Mouse (Mus musculus) forebrain, postnatal 0 days (tissue): ENCODE measurements around the gene Nop53. TPM values are rescaled to one million over a fixed set of nuclear protein-coding genes. Genes with fewer than 3 reads are reported as not detected.

Experiments used
- ATAC-seq: fragments of 200-750 bp; cut with Nextera tagmentation; 2 replicates; pipeline ENCODE4 v1.8.0; 2017; ENCODE audit warnings: mild to moderate bottlenecking, moderate library complexity
- DNase-seq: peaks from one replicate; pipeline ENCODE4 v3.0.0-alpha.2; 2015
- H3K27ac ChIP-seq: fragments of 300-500 bp; sonication (generic); 2 replicates; pipeline ENCODE4 v1.5.1; 2014; ENCODE audit warnings: low read depth, mild to moderate bottlenecking, antibody characterized with exemption, low read length, moderate library complexity, mixed read lengths
- H3K27me3 ChIP-seq: fragments of 300-500 bp; sonication (generic); 2 replicates; pipeline ENCODE4 v1.6.1; 2014; ENCODE audit warnings: mild to moderate bottlenecking, low read length, mixed read lengths; ENCODE audit not compliant: insufficient read depth
- H3K36me3 ChIP-seq: fragments of 300-500 bp; sonication (generic); 2 replicates; pipeline ENCODE4 v1.6.1; 2014; ENCODE audit warnings: mild to moderate bottlenecking, moderate library complexity; ENCODE audit not compliant: insufficient read depth
- H3K4me1 ChIP-seq: fragments of 300-500 bp; sonication (generic); 2 replicates; pipeline ENCODE4 v1.6.1; 2014; ENCODE audit warnings: antibody characterized with exemption; ENCODE audit not compliant: insufficient read depth
- H3K4me2 ChIP-seq: fragments of 300-500 bp; sonication (generic); 2 replicates; pipeline ENCODE4 v1.6.1; 2014; ENCODE audit warnings: low read depth, mild to moderate bottlenecking, moderate library complexity
- H3K4me3 ChIP-seq: fragments of 300-500 bp; sonication (generic); 2 replicates; pipeline ENCODE4 v1.5.1; 2014; ENCODE audit warnings: low read depth, low read length, mixed read lengths
- H3K9ac ChIP-seq: fragments of 300-500 bp; sonication (generic); 2 replicates; pipeline ENCODE4 v1.6.1; 2014; ENCODE audit warnings: mild to moderate bottlenecking
- H3K9me3 ChIP-seq: fragments of 300-500 bp; sonication (generic); 2 replicates; pipeline ENCODE4 v1.6.1; 2016; ENCODE audit warnings: low read length
- CTCF ChIP-seq: sonication (generic); IDR thresholded peaks from 2 replicates; pipeline ENCODE4 v1.5.1; 2016; ENCODE audit warnings: antibody characterized with exemption, control low read depth, low read depth
- WGBS: fragments of 180-500 bp; shearing (Covaris S2); extraction: QIAGEN DNeasy Blood & Tissue Kit; methylation state at CpG from one replicate; pipeline ENCODE4 v1.1.7; 2014; 5-methylcytosine and 5-hydroxymethylcytosine counted together
- polyA plus RNA-seq: library from polyadenylated mRNA; unstranded; fragments of >200 nt; fragmentation: Nextera tagmentation; extraction: Ambion mirVana; gene quantifications from 2 replicates; pipeline ENCODE4 v1.2.1, GENCODE M21; 2015
- total RNA-seq: library from RNA; depleted of rRNA; stranded (reverse); fragments of >200 nt; gene quantifications from 2 replicates; pipeline ENCODE4 v1.2.3, GENCODE M21; 2014

Nop53 gene
- total and polyA plus RNA-seq, 2 experiments from 2014 or later, result 117 to 143 TPM

GRCm38 (mm10) chr7:15981538-15981937 is 35.7 kb upstream of the Nop53 start:
- no peak overlapping the region for H3K27ac ChIP-seq
- 78% methylated on average over 4 of the region's 4 CpGs for WGBS
- no peaks in the 10 kb centered on the region for H3K27me3 ChIP-seq
- H3K9me3 ChIP-seq, result no peaks in the 10 kb centered on the region
- DNase-seq, result no peak
- no peak overlapping the region for H3K4me3 ChIP-seq
- ATAC-seq, result 0 out of 2 replicates have a peak, but pooled peaks have one; percentile 6
- no peak for TF ChIP-seq CTCF
- peaks cover 37% of the 10 kb centered on the region for H3K36me3 ChIP-seq
- H3K9ac ChIP-seq, result no peak overlapping the region
- H3K4me1 ChIP-seq, result no peaks in the 10 kb centered on the region
- H3K4me2 ChIP-seq, result no peak overlapping the region

GRCm38 (mm10) chr7:15980246-15980645 is 34.4 kb upstream of the Nop53 start:
- 85% methylated on average over 8 of the region's 8 CpGs for WGBS

GRCm38 (mm10) chr7:15975904-15976303 is 30.0 kb upstream of the Nop53 start:
- Histone ChIP-seq H3K4me1 (no peaks in the 10 kb centered on the region), H3K4me3 (no peak overlapping the region), H3K27ac (no peak overlapping the region), H3K27me3 (no peaks in the 10 kb centered on the region), H3K9ac (no peak overlapping the region), H3K9me3 (no peaks in the 10 kb centered on the region), H3K4me2 (no peak overlapping the region), H3K36me3 (peaks cover 68% of the 10 kb centered on the region)
- DNase-seq, result peak; percentile 31
- 85% methylated on average over 4 of the region's 4 CpGs for WGBS
- TF ChIP-seq CTCF, result peak; percentile 81
- ATAC-seq, result peak; percentile 54; the same call in 1 of the 2 replicates

More at GRCm38 (mm10) chr7:15980246-15980645, 34.4 kb upstream of the Nop53 start:
- Histone ChIP-seq H3K4me2 (no peak overlapping the region), H3K36me3 (peaks cover 43% of the 10 kb centered on the region), H3K9me3 (no peaks in the 10 kb centered on the region), H3K27ac (no peak overlapping the region), H3K4me3 (no peak overlapping the region), H3K4me1 (no peaks in the 10 kb centered on the region), H3K9ac (no peak overlapping the region), H3K27me3 (no peaks in the 10 kb centered on the region)
- ATAC-seq, result peak; percentile 10; the same call in 1 of the 2 replicates
- no peak for DNase-seq
- no peak for TF ChIP-seq CTCF

GRCm38 (mm10) chr7:15975451-15975850 is 29.6 kb upstream of the Nop53 start:
- H3K36me3 ChIP-seq, result peaks cover 68% of the 10 kb centered on the region
- no peak overlapping the region for H3K4me3 ChIP-seq

GRCm38 (mm10) chr7:15974712-15975111 is 28.8 kb upstream of the Nop53 start:
- 45% methylated on average over 5 of the region's 5 CpGs for WGBS
- Histone ChIP-seq H3K9me3 (no peaks in the 10 kb centered on the region), H3K27me3 (no peaks in the 10 kb centered on the region), H3K9ac (no peak overlapping the region), H3K4me1 (no peaks in the 10 kb centered on the region), H3K4me3 (no peak overlapping the region), H3K4me2 (no peak overlapping the region), H3K36me3 (peaks cover 68% of the 10 kb centered on the region), H3K27ac (no peak overlapping the region)
- DNase-seq (peak; percentile 59), ATAC-seq (peak; percentile 13; the same call in 1 of the 2 replicates)
- peak; percentile 78 for TF ChIP-seq CTCF

More at GRCm38 (mm10) chr7:15975451-15975850, 29.6 kb upstream of the Nop53 start:
- Histone ChIP-seq H3K9me3 (no peaks in the 10 kb centered on the region), H3K27me3 (no peaks in the 10 kb centered on the region), H3K9ac (no peak overlapping the region), H3K4me2 (no peak overlapping the region), H3K4me1 (no peaks in the 10 kb centered on the region), H3K27ac (no peak overlapping the region)
- ATAC-seq (no peak), DNase-seq (no peak)
- 89% methylated on average over 10 of the region's 10 CpGs for whole genome bisulfite sequencing
- no peak for TF ChIP-seq CTCF

- no peak for TF ChIP-seq CTCF
- H3K27me3 ChIP-seq, result no peaks in the 10 kb centered on the region
- peaks cover 53% of the 10 kb centered on the region for H3K36me3 ChIP-seq
- no peak for DNase-seq
- no peak overlapping the region for H3K4me2 ChIP-seq
- ATAC-seq, result no peak
- H3K27ac ChIP-seq, result no peak overlapping the region
- no peak overlapping the region for H3K4me3 ChIP-seq
- 61% methylated on average over 25 of the region's 25 CpGs for WGBS
- no peak overlapping the region for H3K9ac ChIP-seq
- H3K9me3 ChIP-seq, result no peaks in the 10 kb centered on the region
- no peaks in the 10 kb centered on the region for H3K4me1 ChIP-seq
Observed at GRCm38 (mm10) chr7:15972247-15972646, 26.4 kb upstream of the Nop53 start.

- Histone ChIP-seq H3K4me3 (no peak overlapping the region), H3K9ac (no peak overlapping the region), H3K27ac (no peak overlapping the region), H3K4me1 (no peaks in the 10 kb centered on the region), H3K36me3 (peaks cover 33% of the 10 kb centered on the region), H3K27me3 (no peaks in the 10 kb centered on the region), H3K4me2 (no peak overlapping the region), H3K9me3 (no peaks in the 10 kb centered on the region)
- 86% methylated on average over 3 of the region's 3 CpGs for WGBS
- DNase-seq (no peak), ATAC-seq (no peak)
- TF ChIP-seq CTCF, result peak; percentile 34; the same call in 1 of the 2 replicates
Observed at GRCm38 (mm10) chr7:15969674-15970073, 23.8 kb upstream of the Nop53 start.
